Mouse (Mus musculus): ENCODE results near the gene Mamdc4. TPM values are rescaled to one million over a fixed set of nuclear protein-coding genes. Genes with fewer than 3 reads are reported as not detected.

Gene Mamdc4
- total RNA-seq, 2 experiments from 2014 or later, result 1.5 to 3.1 TPM

Other genes starting within 250 kb of the Mamdc4 start
- gene Man1b1, start 242.5 kb downstream of the Mamdc4 start, total RNA-seq (2021), result 10 to 100 TPM; 53.1 to 59.2 TPM
- gene Dpp7, start 218.5 kb downstream of the Mamdc4 start, total RNA-seq (2021), result 10 to 100 TPM; 29.9 to 31.8 TPM
- gene Uap1l1, start 209.2 kb downstream of the Mamdc4 start, total RNA-seq (2021), result 10 to 100 TPM; 20.0 to 23.1 TPM
- gene Sapcd2, start 202.5 kb downstream of the Mamdc4 start, total RNA-seq (2021), result under 1 TPM; 0.43 to 0.95 TPM
- 1 to 10 TPM; 5.0 to 7.8 TPM for gene Entpd2, start 179.0 kb downstream of the Mamdc4 start, total RNA-seq (2021)
- 100 to 1,000 TPM; 117 to 140 TPM for gene Npdc1, start 175.5 kb downstream of the Mamdc4 start, total RNA-seq (2021)
- not detected for gene Fut7, start 151.6 kb downstream of the Mamdc4 start, total RNA-seq (2021)
- 10 to 100 TPM; 29.7 to 36.4 TPM for gene Abca2, start 146.1 kb downstream of the Mamdc4 start, total RNA-seq (2021)
- gene Clic3, start 118.0 kb downstream of the Mamdc4 start, total RNA-seq (2021), result not detected
- 10 to 100 TPM; 32.3 to 34.2 TPM for gene Paxx, start 113.8 kb downstream of the Mamdc4 start, total RNA-seq (2021)
- gene Ptgds, start 104.8 kb downstream of the Mamdc4 start, total RNA-seq (2021), result 1 to 10 TPM; 1.1 to 2.0 TPM
- not detected for gene Lcn12, start 80.9 kb downstream of the Mamdc4 start, total RNA-seq (2021)
- gene Fbxw5, start 74.1 kb downstream of the Mamdc4 start, total RNA-seq (2021), result 10 to 100 TPM; 87.0 to 89.8 TPM
- 1 to 10 TPM; 1.7 TPM for gene C8g, start 73.1 kb downstream of the Mamdc4 start, total RNA-seq (2021)
- gene Traf2, start 27.9 kb downstream of the Mamdc4 start, total RNA-seq (2021), result 10 to 100 TPM; 22.3 to 26.2 TPM
- 100 to 1,000 TPM; 276 to 288 TPM for gene Edf1, start 17.0 kb downstream of the Mamdc4 start, total RNA-seq (2021)
- gene Phpt1, start 379 bp upstream of the Mamdc4 start, total RNA-seq (2021), result 10 to 100 TPM; 54.3 to 64.6 TPM
- 1 to 10 TPM in 1 of 2 experiments, under 1 TPM in 1; 0.73 to 1.3 TPM for gene Ajm1, start 6.9 kb upstream of the Mamdc4 start, total RNA-seq (2021)
- 10 to 100 TPM; 85.4 to 97.5 TPM for gene Rabl6, start 33.7 kb upstream of the Mamdc4 start, total RNA-seq (2021)
- not detected for gene Ccdc183, start 42.8 kb upstream of the Mamdc4 start, total RNA-seq (2021)
- 10 to 100 TPM; 22.1 to 38.9 TPM for gene Tmem141, start 47.2 kb upstream of the Mamdc4 start, total RNA-seq (2021)
- gene Fcna, start 53.2 kb upstream of the Mamdc4 start, total RNA-seq (2021), result 10 to 100 TPM in 1 of 2 experiments, 1 to 10 TPM in 1; 4.5 to 14.3 TPM
- gene Lcn8, start 78.3 kb upstream of the Mamdc4 start, total RNA-seq (2021), result not detected
- gene Lcn5, start 83.1 kb upstream of the Mamdc4 start, total RNA-seq (2021), result not detected
- not detected for gene Lcn6, start 101.9 kb upstream of the Mamdc4 start, total RNA-seq (2021)
- not detected for gene Lcn10, start 107.9 kb upstream of the Mamdc4 start, total RNA-seq (2021)
- under 1 TPM in 1 of 2 experiments, not detected in 1; 0.53 TPM for gene Obp2a, start 125.2 kb upstream of the Mamdc4 start, total RNA-seq (2021)
- 10 to 100 TPM; 43.5 to 45.0 TPM for gene Bmyc, start 131.9 kb upstream of the Mamdc4 start, total RNA-seq (2021)
- not detected for gene Obp2b, start 162.2 kb upstream of the Mamdc4 start, total RNA-seq (2021)
- not detected for gene Lcn3, start 190.7 kb upstream of the Mamdc4 start, total RNA-seq (2021)
- not detected for gene Lcn11, start 202.2 kb upstream of the Mamdc4 start, total RNA-seq (2021)
- gene Gm13539, start 207.4 kb upstream of the Mamdc4 start, total RNA-seq (2021), result not detected
- gene Glt6d1, start 241.0 kb upstream of the Mamdc4 start, total RNA-seq (2021), result not detected
- gene Lcn9, start 248.3 kb upstream of the Mamdc4 start, total RNA-seq (2021), result not detected